Comparison of ENCODE assay signal across 10 mouse cellular contexts in the genomic region with DNA sequence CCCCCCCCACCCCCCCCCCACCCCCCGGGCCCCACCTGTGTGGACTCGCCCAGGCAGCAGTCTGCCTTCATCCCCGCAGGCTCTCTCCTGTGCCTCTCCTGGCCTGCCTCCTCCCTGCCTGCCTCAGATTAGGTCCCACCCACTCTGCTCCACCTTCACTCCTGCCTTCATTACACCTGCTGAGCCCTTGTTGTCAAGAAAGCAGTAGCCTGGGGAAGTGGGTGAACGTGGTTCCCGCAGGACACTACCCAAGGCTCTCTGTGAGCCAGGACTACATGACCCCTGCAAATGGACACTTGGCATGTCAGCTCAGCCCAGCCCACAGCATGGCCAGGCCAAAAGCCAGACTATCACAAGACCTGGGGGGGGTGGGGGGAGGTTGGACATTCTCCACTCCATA. TPM values are rescaled to one million over a fixed set of nuclear protein-coding genes. Genes with fewer than 3 reads are reported as not detected.
DNase-seq lines count a peak whose midpoint lies in the region; ATAC-seq lines count a peak whose summit lies in the region.
"Had no signal": no experiment of that assay in that cellular context is flagged by ENCODE, and none has a peak within 500 bp of the region (broad histone marks: within the 10 kb centered on the region; RNA-seq: fewer than 3 reads in every experiment).

No protein-coding gene starts in this region.

- peaks cover 83% of the 10 kb centered on the region for H3K27me3 ChIP-seq in hindbrain, embryonic 10.5 days (ENCODE audit: insufficient read depth, poor library complexity, severe bottlenecking)
- H3K27me3 ChIP-seq in hindbrain, embryonic 14.5 days (ENCODE audit: control insufficient read depth, insufficient read depth, low read length) = peaks cover 21% of the 10 kb centered on the region
- peaks cover 54% of the 10 kb centered on the region for H3K27me3 ChIP-seq in embryonic facial prominence, embryonic 13.5 days
- peaks cover 11% of the 10 kb centered on the region; the same call in 1 of the 2 replicates for H3K27me3 ChIP-seq in liver, embryonic 13.5 days

- H3K4me3 ChIP-seq in hindbrain, embryonic 10.5 days = peak overlapping the region; percentile 44
- no peak overlapping the region for H3K4me3 ChIP-seq in hindbrain, embryonic 14.5 days (replicated peaks; ENCODE audit: low read length)
- H3K4me3 ChIP-seq in embryonic facial prominence, embryonic 13.5 days = no peak overlapping the region
- H3K4me3 ChIP-seq in liver, embryonic 13.5 days (replicated peaks) = 0 out of 2 replicates have a peak overlapping the region, but pooled peaks have one; percentile 2

- DNase-seq in hindbrain, embryonic 10.5 days (ENCODE audit: low spot score) = no peak
- DNase-seq in hindbrain, embryonic 14.5 days (ENCODE audit: low spot score) = no peak
- peak; percentile 44 for DNase-seq in MN1 (ENCODE audit: low spot score)
- DNase-seq in liver, embryonic 13.5 days = no peak
- no peak for DNase-seq in left cerebral cortex, postnatal 14 days (ENCODE audit: low spot score in 2 of 2)
- no peak for DNase-seq in embryo, embryonic 10 days (ENCODE audit: low spot score)
- DNase-seq: left cerebral cortex, postnatal 4 days; right cerebral cortex, postnatal 25 days had no signal

- intact Hi-C loops in left cerebral cortex, postnatal 14 days (cut with DNase I) = no loop called here

- no peak overlapping the region for H3K9ac ChIP-seq in hindbrain, embryonic 14.5 days
- no peak overlapping the region for H3K9ac ChIP-seq in embryonic facial prominence, embryonic 13.5 days
- peak overlapping the region; percentile 52 for H3K9ac ChIP-seq in liver, embryonic 13.5 days

- no peaks in the 10 kb centered on the region for H3K36me3 ChIP-seq in hindbrain, embryonic 10.5 days
- H3K36me3 ChIP-seq in hindbrain, embryonic 14.5 days (replicated peaks; ENCODE audit: control insufficient read depth, insufficient read depth) = no peaks in the 10 kb centered on the region
- no peaks in the 10 kb centered on the region for H3K36me3 ChIP-seq in embryonic facial prominence, embryonic 13.5 days
- H3K36me3 ChIP-seq in liver, embryonic 13.5 days = peaks cover 15% of the 10 kb centered on the region

- no peaks in the 10 kb centered on the region for H3K9me3 ChIP-seq in hindbrain, embryonic 10.5 days
- no peaks in the 10 kb centered on the region for H3K9me3 ChIP-seq in hindbrain, embryonic 14.5 days (ENCODE audit: control insufficient read depth, low read length)
- no peaks in the 10 kb centered on the region for H3K9me3 ChIP-seq in embryonic facial prominence, embryonic 13.5 days
- no peaks in the 10 kb centered on the region for H3K9me3 ChIP-seq in liver, embryonic 13.5 days (replicated peaks)

- no peak for ATAC-seq in hindbrain, embryonic 14.5 days (ENCODE audit: low FRiP score)
- ATAC-seq in embryonic facial prominence, embryonic 13.5 days (ENCODE audit: insufficient number of reproducible peaks, insufficient read depth, low FRiP score, low TSS enrichment, low read depth) = no peak
- peak; percentile 78 for ATAC-seq in liver, embryonic 13.5 days (ENCODE audit: low read depth)
- ATAC-seq in megakaryocyte progenitor cell, adult 5-6 weeks (replicated peaks; ENCODE audit: poor library complexity) = no peak

- no peak overlapping the region; the same call in 1 of the 2 replicates for H3K4me2 ChIP-seq in hindbrain, embryonic 14.5 days (replicated peaks)
- peak overlapping the region; percentile 59 for H3K4me2 ChIP-seq in embryonic facial prominence, embryonic 13.5 days
- H3K4me2 ChIP-seq in liver, embryonic 13.5 days = peak overlapping the region; percentile 69

- H3K4me1 ChIP-seq in hindbrain, embryonic 10.5 days (replicated peaks) = peaks cover 33% of the 10 kb centered on the region
- H3K4me1 ChIP-seq in hindbrain, embryonic 14.5 days (replicated peaks; ENCODE audit: control insufficient read depth, insufficient read depth, low read length) = peaks cover 20% of the 10 kb centered on the region
- peaks cover 40% of the 10 kb centered on the region for H3K4me1 ChIP-seq in embryonic facial prominence, embryonic 13.5 days
- peaks cover 89% of the 10 kb centered on the region for H3K4me1 ChIP-seq in liver, embryonic 13.5 days (replicated peaks)

- H3K27ac ChIP-seq in hindbrain, embryonic 10.5 days = peak overlapping the region; percentile 0; the same call in 1 of the 2 replicates
- no peak overlapping the region for H3K27ac ChIP-seq in hindbrain, embryonic 14.5 days
- no peak overlapping the region for H3K27ac ChIP-seq in embryonic facial prominence, embryonic 13.5 days
- peak overlapping the region; percentile 66 for H3K27ac ChIP-seq in liver, embryonic 13.5 days

- 11% methylated on average over 4 of the region's 5 CpGs for WGBS in hindbrain, embryonic 10.5 days
- 0% methylated on average over 2 of the region's 5 CpGs for WGBS in hindbrain, embryonic 14.5 days
- WGBS in embryonic facial prominence, embryonic 13.5 days = 3% methylated on average over 2 of the region's 5 CpGs
- WGBS in liver, embryonic 13.5 days (ENCODE audit: insufficient replicate concordance) = 11% methylated on average over 2 of the region's 5 CpGs

RNA-seq across cellular contexts. Expression of a gene that starts 16.3 kb away (rescaled TPM):
- polyA plus RNA-seq in hindbrain, embryonic 10.5 days (2016; fragmentation: Nextera tagmentation; extraction: Ambion mirVana) = not detected in 2 replicates
- 0.21 TPM in 1 of 2 replicates, not detected in the other for polyA plus RNA-seq in hindbrain, embryonic 14.5 days (2014; fragmentation: Nextera tagmentation; extraction: Ambion mirVana)
- polyA plus RNA-seq in embryonic facial prominence, embryonic 13.5 days (2015; fragmentation: Nextera tagmentation; extraction: Ambion mirVana) = 0.26 and 0.66 TPM in 2 replicates
- polyA plus RNA-seq in liver, embryonic 13.5 days (2015; fragmentation: Nextera tagmentation; extraction: Ambion mirVana) = not detected in 2 replicates
- total RNA-seq in left cerebral cortex, postnatal 14 days (2021) = 1 to 10 TPM; 2.3 to 3.0 TPM
- not detected in 2 replicates for total RNA-seq in megakaryocyte progenitor cell, adult 5-6 weeks (2015)
- not detected in 2 replicates for total RNA-seq in megakaryocyte progenitor cell, adult 5-6 weeks (2017)

RNA-seq across cellular contexts. Expression of a gene that starts 32.2 kb away (rescaled TPM):
- 67.6 and 75.0 TPM in 2 replicates for polyA plus RNA-seq in hindbrain, embryonic 10.5 days (2016; fragmentation: Nextera tagmentation; extraction: Ambion mirVana)
- polyA plus RNA-seq in hindbrain, embryonic 14.5 days (2014; fragmentation: Nextera tagmentation; extraction: Ambion mirVana) = 22.9 and 23.4 TPM in 2 replicates
- polyA plus RNA-seq in embryonic facial prominence, embryonic 13.5 days (2015; fragmentation: Nextera tagmentation; extraction: Ambion mirVana) = 54.8 and 59.1 TPM in 2 replicates
- 30.2 and 35.0 TPM in 2 replicates for polyA plus RNA-seq in liver, embryonic 13.5 days (2015; fragmentation: Nextera tagmentation; extraction: Ambion mirVana)
- 10 to 100 TPM; 36.0 to 39.4 TPM for total RNA-seq in left cerebral cortex, postnatal 14 days (2021)
- 26.1 and 27.2 TPM in 2 replicates for total RNA-seq in megakaryocyte progenitor cell, adult 5-6 weeks (2015)
- 55.6 and 67.3 TPM in 2 replicates for total RNA-seq in megakaryocyte progenitor cell, adult 5-6 weeks (2017)

Comparison
In these comparisons a context has a peak if more than half of its experiments do, and no peak if none do; other contexts are left out.
1. H3K27ac ChIP-seq: peak in hindbrain, embryonic 10.5 days (single experiment) and liver, embryonic 13.5 days (single experiment); none in hindbrain, embryonic 14.5 days (single experiment) and embryonic facial prominence, embryonic 13.5 days (single experiment).
2. H3K4me3 ChIP-seq: peak in hindbrain, embryonic 10.5 days (single experiment) and liver, embryonic 13.5 days (single experiment); none in hindbrain, embryonic 14.5 days (single experiment) and embryonic facial prominence, embryonic 13.5 days (single experiment).